8 mouse cellular contexts compared by ENCODE assay signal in the genomic region with DNA sequence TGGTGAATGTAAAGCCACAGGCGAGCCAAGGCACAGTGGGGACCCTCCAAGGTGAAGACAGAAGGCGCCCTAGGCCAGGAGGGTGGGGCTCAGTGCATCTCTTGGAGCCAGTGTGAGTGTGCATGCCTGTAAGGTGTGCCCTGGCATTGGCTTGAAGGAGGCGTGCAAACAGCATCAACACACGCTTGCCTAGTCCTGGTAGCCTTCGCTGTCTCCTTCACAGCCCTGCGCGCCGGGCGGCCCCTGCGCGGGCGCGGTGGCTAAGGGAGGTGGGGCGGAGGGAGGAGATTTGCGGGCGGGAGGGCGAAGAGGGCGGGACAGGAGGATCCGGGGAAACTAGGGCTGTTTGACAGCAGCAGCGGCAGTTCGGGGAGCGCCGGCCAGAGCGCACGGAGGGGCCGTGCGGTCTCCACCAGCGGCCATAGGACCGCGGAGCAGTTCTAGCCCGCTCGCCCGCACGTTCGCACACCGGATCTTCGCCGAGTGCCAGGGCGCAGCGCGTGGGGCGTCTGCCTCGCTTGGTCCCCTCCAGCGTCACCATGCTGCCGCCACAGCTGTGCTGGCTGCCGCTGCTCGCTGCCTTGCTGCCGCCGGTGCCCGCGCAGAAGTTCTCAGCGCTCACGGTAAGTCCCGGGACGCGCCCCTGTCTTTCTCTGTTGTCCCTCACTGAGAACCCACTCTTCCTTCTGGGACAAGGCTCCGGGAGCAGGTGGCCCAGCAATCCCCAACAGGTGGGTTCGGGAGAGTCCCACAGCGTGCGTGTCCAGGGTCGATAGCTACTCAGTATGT. TPM values are rescaled to one million over a fixed set of nuclear protein-coding genes. Genes with fewer than 3 reads are reported as not detected.
DNase-seq lines count a peak whose midpoint lies in the region; ATAC-seq lines count a peak whose summit lies in the region.

A gene (plus strand): TSS at position 330 of the 789 bp plus-strand sequence.

- H3K4me2 ChIP-seq in forebrain, embryonic 14.5 days (ENCODE audit: low read length) = peak within 1 kb of the TSS; percentile 60
- H3K4me2 ChIP-seq in limb, embryonic 11.5 days (ENCODE audit: low read depth, severe bottlenecking) = peak within 1 kb of the TSS; percentile 93
- peak within 1 kb of the TSS; percentile 77 for H3K4me2 ChIP-seq in midbrain, embryonic 12.5 days (replicated peaks)

- H3K4me3 ChIP-seq in forebrain, embryonic 14.5 days (ENCODE audit: low read depth, low read length) = peak within 1 kb of the TSS; percentile 36
- H3K4me3 ChIP-seq in limb, embryonic 11.5 days (ENCODE audit: low read depth, low read length) = peak within 1 kb of the TSS; percentile 48
- H3K4me3 ChIP-seq in midbrain, embryonic 12.5 days = peak within 1 kb of the TSS; percentile 44

- H3K9ac ChIP-seq in forebrain, embryonic 14.5 days (ENCODE audit: low read length) = 0 out of 2 replicates have a peak within 1 kb of the TSS, but pooled peaks have one; percentile 25
- H3K9ac ChIP-seq in limb, embryonic 11.5 days (ENCODE audit: low read length) = peak within 1 kb of the TSS; percentile 42
- 0 out of 2 replicates have a peak within 1 kb of the TSS, but pooled peaks have one; percentile 15 for H3K9ac ChIP-seq in midbrain, embryonic 12.5 days (replicated peaks)

- peak; percentile 20 for DNase-seq in thymus, postnatal 4 days
- no peak for DNase-seq in thymus, postnatal 10 days (ENCODE audit: low spot score in 2 of 2)
- peak; percentile 15 for DNase-seq in forebrain, embryonic 14.5 days (ENCODE audit: low spot score)
- DNase-seq in heart, postnatal 25 days (ENCODE audit: low spot score) = peak; percentile 14
- peak; percentile 59 for DNase-seq in limb, embryonic 11.5 days (ENCODE audit: low spot score)
- DNase-seq in urinary bladder, adult 2 months (ENCODE audit: low spot score) = peak; percentile 25
- no peak for DNase-seq in frontal cortex, postnatal 36 days (ENCODE audit: low spot score in 2 of 2)

- WGBS in forebrain, embryonic 14.5 days = under 1% methylated on average over 40 of the region's 61 CpGs
- WGBS in limb, embryonic 11.5 days = under 1% methylated on average over 61 of the region's 61 CpGs
- WGBS in midbrain, embryonic 12.5 days = under 1% methylated on average over 54 of the region's 61 CpGs

- peaks cover 54% of the 10 kb centered on the region for H3K27me3 ChIP-seq in forebrain, embryonic 14.5 days (replicated peaks; ENCODE audit: control insufficient read depth, insufficient read depth, low read length)
- H3K27me3 ChIP-seq in limb, embryonic 11.5 days (ENCODE audit: control insufficient read depth, insufficient read depth, low read length) = peaks cover 35% of the 10 kb centered on the region
- peaks cover 67% of the 10 kb centered on the region for H3K27me3 ChIP-seq in midbrain, embryonic 12.5 days

- H3K9me3 ChIP-seq in forebrain, embryonic 14.5 days (replicated peaks; ENCODE audit: control insufficient read depth, low read length) = no peaks in the 10 kb centered on the region
- H3K9me3 ChIP-seq in limb, embryonic 11.5 days (ENCODE audit: control insufficient read depth, low read length) = no peaks in the 10 kb centered on the region
- H3K9me3 ChIP-seq in midbrain, embryonic 12.5 days = no peaks in the 10 kb centered on the region

- no peak within 1 kb of the TSS for H3K27ac ChIP-seq in forebrain, embryonic 14.5 days (ENCODE audit: low read depth, low read length)
- 0 out of 2 replicates have a peak within 1 kb of the TSS, but pooled peaks have one; percentile 30 for H3K27ac ChIP-seq in limb, embryonic 11.5 days (replicated peaks; ENCODE audit: low read depth, low read length)
- no peak within 1 kb of the TSS for H3K27ac ChIP-seq in midbrain, embryonic 12.5 days (replicated peaks)

- H3K4me1 ChIP-seq in forebrain, embryonic 14.5 days (ENCODE audit: control insufficient read depth, insufficient read depth, low read length) = no peaks in the 10 kb centered on the region
- H3K4me1 ChIP-seq in limb, embryonic 11.5 days (ENCODE audit: control insufficient read depth, insufficient read depth, low read length) = peaks cover 12% of the 10 kb centered on the region
- H3K4me1 ChIP-seq in midbrain, embryonic 12.5 days = peaks cover 18% of the 10 kb centered on the region

- no peaks in the 10 kb centered on the region for H3K36me3 ChIP-seq in forebrain, embryonic 14.5 days (ENCODE audit: control insufficient read depth, insufficient read depth, low read length)
- no peaks in the 10 kb centered on the region for H3K36me3 ChIP-seq in limb, embryonic 11.5 days (ENCODE audit: control insufficient read depth, insufficient read depth, low read length)
- H3K36me3 ChIP-seq in midbrain, embryonic 12.5 days = no peaks in the 10 kb centered on the region

- intact Hi-C loops in heart, postnatal 25 days (cut with DNase I) = no loop called here

- peak; percentile 63 for ATAC-seq in forebrain, embryonic 14.5 days
- ATAC-seq in limb, embryonic 11.5 days (ENCODE audit: insufficient number of reproducible peaks, low FRiP score, low TSS enrichment, low read depth) = peak; percentile 68
- ATAC-seq in midbrain, embryonic 12.5 days (ENCODE audit: low FRiP score, low read depth) = peak; percentile 47; the same call in 1 of the 2 replicates

RNA-seq across cellular contexts. Expression of the gene that starts here (rescaled TPM):
- polyA plus RNA-seq in forebrain, embryonic 14.5 days (2014; fragmentation: Nextera tagmentation; extraction: Ambion mirVana) = 1.3 and 2.2 TPM in 2 replicates
- total RNA-seq in heart, postnatal 25 days (2021) = 10 to 100 TPM; 41.3 to 49.1 TPM
- polyA plus RNA-seq in limb, embryonic 11.5 days (2014; fragmentation: Nextera tagmentation; extraction: Ambion mirVana) = 37.0 and 39.8 TPM in 2 replicates
- polyA plus RNA-seq in midbrain, embryonic 12.5 days (2016; fragmentation: Nextera tagmentation; extraction: Ambion mirVana) = 12.3 and 24.0 TPM in 2 replicates
- polyA plus RNA-seq in urinary bladder, adult 2 months (2012; rRNA removed) = 129 and 144 TPM in 2 replicates

Comparison
In these comparisons a context has a peak if more than half of its experiments do, and no peak if none do; other contexts are left out.
1. DNase-seq: peak in thymus, postnatal 4 days (single experiment), forebrain, embryonic 14.5 days (single experiment), heart, postnatal 25 days (single experiment), limb, embryonic 11.5 days (single experiment) and urinary bladder, adult 2 months (single experiment); none in thymus, postnatal 10 days (0 of 2) and frontal cortex, postnatal 36 days (0 of 2).
2. Peak in every context shown above with its lines, with median percentiles within 50 percentile points of each other: ATAC-seq, H3K4me2 ChIP-seq, H3K4me3 ChIP-seq and H3K9ac ChIP-seq.